Mouse (Mus musculus) erythroblast, embryonic 14.5 days (primary cell): Measurements from ENCODE around the gene Acrv1.

Source experiments
- GATA1 ChIP-seq: IDR thresholded peaks from 2 replicates; pipeline ENCODE4 v1.6.1; 2012; ENCODE audit warnings: low read length, inconsistent platforms, mixed read lengths
- TAL1 ChIP-seq: IDR thresholded peaks from 3 replicates; pipeline ENCODE4 v1.6.1; 2012; ENCODE audit warnings: low read length, inconsistent platforms, mixed read lengths

DNA sequence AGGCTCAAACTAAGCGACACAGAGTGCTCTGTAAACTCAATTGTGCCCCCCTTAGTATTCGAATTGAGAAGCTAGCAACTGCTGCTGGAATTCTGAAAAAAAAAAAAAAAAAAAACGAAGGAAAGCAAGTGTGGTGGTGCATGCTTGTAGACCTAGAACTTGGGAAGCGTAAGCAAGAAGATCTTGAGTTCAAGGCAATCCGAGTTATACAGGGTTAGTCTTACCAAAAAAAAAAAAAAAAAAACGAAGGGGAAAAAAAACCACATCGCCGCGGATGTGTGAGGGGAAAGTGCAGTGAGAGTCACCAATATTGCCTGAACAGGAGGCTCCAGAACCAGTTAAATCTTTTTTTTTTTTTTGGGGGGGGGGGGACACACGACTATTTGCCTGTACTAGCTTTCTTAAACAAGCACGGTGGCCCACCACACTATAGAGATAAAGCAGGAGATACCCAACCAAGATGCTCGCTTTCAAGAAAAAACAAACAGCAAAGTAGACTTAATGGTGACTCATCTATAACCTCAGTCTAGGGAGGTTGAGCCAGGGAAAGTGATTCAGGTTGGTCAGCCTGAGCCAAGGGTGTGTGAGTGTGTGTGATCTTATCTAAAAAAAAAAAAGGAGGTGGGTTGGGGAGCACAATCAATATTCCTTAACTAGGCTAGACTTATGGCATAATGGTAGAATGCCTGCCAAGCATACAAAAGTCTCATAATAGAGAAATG, 34.2 kb downstream of the Acrv1 start, which contains the start of gene Chek1:
- TF ChIP-seq GATA1 = no peak
- TF ChIP-seq TAL1 = no peak
